Mouse (Mus musculus) CH12.LX (cell line): ENCODE measurements at regions not wholly inside any gene's neighbourhood (a gene's known extent, or its start where the extent isn't known, plus 50 kb on each side); places are given as distances from the start of the nearest gene placed in this dataset.
A peak's percentile ranks its signal among the peaks of the same experiment; 100 is the strongest.

ENCODE experiments used
- DNase-seq: peaks from one replicate; pipeline ENCODE4 v3.0.0-alpha.2; 2013; ENCODE audit errors: extremely low read depth
- H3K27ac ChIP-seq: 2 replicates; pipeline ENCODE4 v1.5.1; 2012; ENCODE audit warnings: low read depth, mild to moderate bottlenecking, control low read depth, moderate library complexity; ENCODE audit not compliant: insufficient read depth
- H3K27me3 ChIP-seq: replicated peaks from 2 replicates; pipeline ENCODE3; 2012; ENCODE audit warnings: inconsistent platforms
- H3K36me3 ChIP-seq, 2 experiments: replicated peaks in 1 of 2; 2 replicates each; pipeline versions ENCODE3 to v1.6.1; 2012; ENCODE audit warnings: inconsistent platforms in 1 of 2, low read length in 1 of 2, mild to moderate bottlenecking in 1 of 2, mixed read lengths in 1 of 2, moderate library complexity in 1 of 2; ENCODE audit not compliant: control insufficient read depth in 1 of 2, insufficient read depth in 1 of 2
- H3K4me1 ChIP-seq, 2 experiments: 2 replicates each; pipeline ENCODE4 v1.6.1; 2012; ENCODE audit warnings: inconsistent platforms in 1 of 2, moderate library complexity in 1 of 2; ENCODE audit not compliant: insufficient read depth in 2 of 2, control insufficient read depth in 1 of 2
- H3K4me2 ChIP-seq: 2 replicates; pipeline ENCODE4 v1.6.1; 2012; ENCODE audit warnings: low read depth, mild to moderate bottlenecking, control low read depth; ENCODE audit not compliant: poor library complexity, insufficient read depth, severe bottlenecking
- H3K4me3 ChIP-seq, 3 experiments: fragments of 150-350 bp in 1 of 3; sonication (generic) in 1 of 3; replicated peaks in 1 of 3; 2 replicates each; pipeline versions ENCODE3 to v1.5.1; 2011 to 2012; ENCODE audit warnings: low read depth in 2 of 3, low read length in 2 of 3, mild to moderate bottlenecking in 2 of 3, moderate library complexity in 2 of 3, control low read depth in 1 of 3, improper control_type of control experiment in 1 of 3, inconsistent platforms in 1 of 3, mixed read lengths in 1 of 3; ENCODE audit not compliant: poor library complexity in 1 of 3
- H3K79me2 ChIP-seq: replicated peaks from 2 replicates; pipeline ENCODE4 v1.6.1; 2012; ENCODE audit warnings: mild to moderate bottlenecking, moderate library complexity; ENCODE audit not compliant: control insufficient read depth, poor library complexity, insufficient read depth, severe bottlenecking; ENCODE audit errors: extremely low read depth
- H3K9ac ChIP-seq: 2 replicates; pipeline ENCODE4 v1.6.1; 2012; ENCODE audit warnings: low read depth, mild to moderate bottlenecking, control low read depth, moderate library complexity; ENCODE audit not compliant: insufficient read depth
- H3K9me3 ChIP-seq: replicated peaks from 2 replicates; pipeline ENCODE3; 2012; ENCODE audit warnings: low read length, inconsistent platforms, mixed read lengths
- BHLHE40 ChIP-seq: IDR thresholded peaks from 2 replicates; pipeline ENCODE4 v1.6.1; 2011; ENCODE audit warnings: mild to moderate bottlenecking, low read depth, low read length, improper control_type of control experiment
- CTCF ChIP-seq, 2 experiments: IDR thresholded peaks in 1 of 2; conservative IDR thresholded peaks in 1 of 2; 2 replicates each; pipeline ENCODE4 v1.5.1; 2011 to 2012; ENCODE audit warnings: low read depth in 2 of 2, low read length in 2 of 2, improper control_type of control experiment in 1 of 2, inconsistent platforms in 1 of 2, mild to moderate bottlenecking in 1 of 2, moderate library complexity in 1 of 2
- GABPA ChIP-seq: IDR thresholded peaks from 2 replicates; pipeline ENCODE4 v1.6.1; 2012; ENCODE audit warnings: low read depth, low read length, improper control_type of control experiment, inconsistent platforms; ENCODE audit not compliant: insufficient replicate concordance
- KAT2A ChIP-seq: IDR thresholded peaks from 2 replicates; pipeline ENCODE4 v1.6.1; 2012; ENCODE audit warnings: low read length, improper control_type of control experiment, inconsistent platforms; ENCODE audit not compliant: insufficient replicate concordance
- MEF2A ChIP-seq: IDR thresholded peaks from 2 replicates; pipeline ENCODE4 v1.6.1; 2014; ENCODE audit warnings: low read depth, mild to moderate bottlenecking, inconsistent platforms, low read length, improper control_type of control experiment, borderline replicate concordance
- MYC ChIP-seq: IDR thresholded peaks from 2 replicates; pipeline ENCODE4 v1.6.1; 2011; ENCODE audit warnings: low read depth, mild to moderate bottlenecking, improper control_type of control experiment, low read length
- NRF1 ChIP-seq: IDR thresholded peaks from 2 replicates; pipeline ENCODE4 v1.6.1; 2014; ENCODE audit warnings: low read depth, mild to moderate bottlenecking, inconsistent platforms, low read length, improper control_type of control experiment, moderate library complexity
- PAX5 ChIP-seq: IDR thresholded peaks from 2 replicates; pipeline ENCODE4 v1.6.1; 2012; ENCODE audit warnings: low read length, inconsistent platforms, mixed read lengths
- SMC3 ChIP-seq: IDR thresholded peaks from 2 replicates; pipeline ENCODE4 v1.6.1; 2011; ENCODE audit warnings: low read depth, low read length, improper control_type of control experiment
- UBTF ChIP-seq: IDR thresholded peaks from 2 replicates; pipeline ENCODE4 v1.6.1; 2012; ENCODE audit warnings: low read depth, mild to moderate bottlenecking, inconsistent platforms, low read length, improper control_type of control experiment, moderate library complexity
- USF2 ChIP-seq: conservative IDR thresholded peaks from 2 replicates; pipeline ENCODE4 v1.6.1; 2011; ENCODE audit warnings: low read depth, low read length, improper control_type of control experiment
- ZC3H11A ChIP-seq: IDR thresholded peaks from 2 replicates; pipeline ENCODE4 v1.6.1; 2012; ENCODE audit warnings: low read depth, mild to moderate bottlenecking, inconsistent platforms, low read length, improper control_type of control experiment
- dilution Hi-C: fragments of 300-500 bp; cut with MboI; formaldehyde crosslinking; loops from 2 replicates; pipeline ENCODE4 v1.14.3; 2020; ENCODE audit warnings: low sequenced_read_pairs; ENCODE audit not compliant: extremely low pct_unique_long_range_greater_than_20kb, extremely low pct_ligation_motif_present
- in situ Hi-C: fragments of 300-500 bp; cut with MboI; formaldehyde crosslinking; loops from 3 replicates; pipeline ENCODE4 v1.14.3; 2019; ENCODE audit warnings: low sequenced_read_pairs, low pct_ligation_motif_present, low pct_unique_long_range_greater_than_20kb, mixed read lengths

GRCm38 (mm10) chr9:84569533-84569932 lies 644.6 kb downstream of the Bckdhb start:
- Histone ChIP-seq H3K9ac (no peak overlapping the region), H3K4me1 (no peaks in the 10 kb centered on the region), H3K36me3 (no peaks in the 10 kb centered on the region), H3K27me3 (no peaks in the 10 kb centered on the region), H3K4me2 (no peak overlapping the region), H3K4me3 (no peak overlapping the region), H3K27ac (no peak overlapping the region), H3K79me2 (no peaks in the 10 kb centered on the region), H3K9me3 (no peaks in the 10 kb centered on the region)
- TF ChIP-seq MEF2A: 0 out of 2 replicates have a peak, but pooled peaks have one; percentile 43
- TF ChIP-seq ZC3H11A: no peak
- no peak for DNase-seq
- dilution Hi-C loops (no loop called here), in situ Hi-C loops (no loop called here)

- Histone ChIP-seq H3K27ac (no peak overlapping the region), H3K4me3 (no peak overlapping the region), H3K36me3 (no peaks in the 10 kb centered on the region), H3K4me2 (no peak overlapping the region), H3K27me3 (no peaks in the 10 kb centered on the region), H3K79me2 (no peaks in the 10 kb centered on the region), H3K9ac (no peak overlapping the region), H3K4me1 (peaks cover 0 to 14% of the 10 kb centered on the region in 2 experiments; a peak in 2 of 4 replicates), H3K9me3 (no peaks in the 10 kb centered on the region)
- in situ Hi-C loops: no loop called here
- TF ChIP-seq MYC (no peak), PAX5 (no peak), ZC3H11A (no peak), USF2 (no peak), GABPA (no peak), SMC3 (no peak), CTCF (conservative IDR thresholded peaks at IDR 0.05 in 1 of 2, IDR thresholded peaks at IDR 0.05 in 1 of 2; ENCODE audit: low read depth in 2 of 2, low read length in 2 of 2) (no peak)
- dilution Hi-C loops: no loop called here
- no peak for DNase-seq
Observed at GRCm38 (mm10) chr9:84577781-84578180, 652.8 kb downstream of the Bckdhb start.

GRCm38 (mm10) chr9:84587791-84588190 lies 662.8 kb downstream of the Bckdhb start:
- H3K9me3 ChIP-seq: no peaks in the 10 kb centered on the region
- H3K4me1 ChIP-seq: no peaks in the 10 kb centered on the region
- in situ Hi-C loops: no loop called here
- no peak overlapping the region for H3K4me2 ChIP-seq
- H3K9ac ChIP-seq: no peak overlapping the region
- H3K79me2 ChIP-seq: no peaks in the 10 kb centered on the region
- no peak overlapping the region for H3K27ac ChIP-seq
- TF ChIP-seq UBTF (no peak), KAT2A (no peak), NRF1 (no peak), BHLHE40 (no peak)
- TF ChIP-seq, all 38 proteins: peak for 0
- Histone ChIP-seq H3K36me3 (no peaks in the 10 kb centered on the region), H3K4me3 (no peak overlapping the region), H3K27me3 (no peaks in the 10 kb centered on the region)
- dilution Hi-C loops: no loop called here
- DNase-seq: no peak
